Mouse (Mus musculus) olfactory bulb, adult 2 months (tissue): ENCODE measurements around the gene Npnt. TPM values are rescaled to one million over a fixed set of nuclear protein-coding genes. Genes with fewer than 3 reads are reported as not detected.

Source experiments
- H3K27ac ChIP-seq: fragments of 200-500 bp; 2 replicates; pipeline ENCODE4 v1.5.1; 2012; ENCODE audit warnings: low read depth, low read length; ENCODE audit not compliant: insufficient read depth
- H3K4me1 ChIP-seq: fragments of 200-500 bp; 2 replicates; pipeline ENCODE4 v1.6.1; 2012; ENCODE audit warnings: low read length; ENCODE audit not compliant: control insufficient read depth, insufficient read depth
- H3K4me3 ChIP-seq: fragments of 200-500 bp; 2 replicates; pipeline ENCODE4 v1.5.1; 2012; ENCODE audit warnings: mild to moderate bottlenecking, low read depth, low read length, moderate library complexity; ENCODE audit not compliant: insufficient read depth
- CTCF ChIP-seq: fragments of 200-500 bp; IDR thresholded peaks from 2 replicates; pipeline ENCODE4 v1.5.1; 2012; ENCODE audit warnings: low read depth, mild to moderate bottlenecking, low read length, moderate library complexity; ENCODE audit not compliant: insufficient read depth
- POLR2A ChIP-seq: fragments of 200-500 bp; IDR thresholded peaks from 2 replicates; pipeline ENCODE4 v1.6.1; 2012; ENCODE audit warnings: mild to moderate bottlenecking, low read depth, low read length, moderate library complexity; ENCODE audit not compliant: insufficient read depth
- WGBS: fragments of 180-500 bp; shearing (Covaris S2); methylation state at CpG from one replicate; pipeline ENCODE4 v1.1.7; 2018; 5-methylcytosine and 5-hydroxymethylcytosine counted together
- polyA plus RNA-seq: library from polyadenylated mRNA; stranded (reverse); fragments of >200 nt; gene quantifications from 2 replicates; pipeline ENCODE4 v1.2.4, GENCODE M21; 2012; ENCODE audit warnings: low replicate concordance; ENCODE audit not compliant: missing spikeins, insufficient read depth, insufficient read length

The Npnt gene
- polyA plus RNA-seq, 1 experiment: not detected

DNA sequence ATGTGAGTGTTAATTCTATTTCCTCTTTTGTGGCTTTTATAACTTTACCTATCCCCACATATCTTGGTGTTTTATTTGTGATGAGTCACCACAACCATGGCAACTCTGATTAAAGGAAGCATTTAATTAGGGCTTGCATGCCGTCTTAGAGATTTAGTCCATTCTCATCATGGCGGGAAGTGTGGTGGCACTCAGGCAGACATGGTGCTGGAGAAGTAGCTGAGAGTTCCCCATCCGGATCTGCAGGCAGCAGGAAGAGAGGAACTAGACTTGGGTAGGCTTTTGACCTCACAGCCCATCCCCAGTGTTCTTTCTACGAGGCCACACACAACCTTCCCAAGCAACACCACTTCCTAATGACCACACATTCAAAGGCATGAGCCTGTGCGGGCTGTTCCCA, 16.2 kb upstream of the Npnt start:
- TF ChIP-seq CTCF (no peak), POLR2A (no peak)
- 59% methylated on average over 5 of the region's 5 CpGs for WGBS
- Histone ChIP-seq H3K4me3 (no peak overlapping the region), H3K4me1 (no peaks in the 10 kb centered on the region), H3K27ac (no peak overlapping the region)

DNA sequence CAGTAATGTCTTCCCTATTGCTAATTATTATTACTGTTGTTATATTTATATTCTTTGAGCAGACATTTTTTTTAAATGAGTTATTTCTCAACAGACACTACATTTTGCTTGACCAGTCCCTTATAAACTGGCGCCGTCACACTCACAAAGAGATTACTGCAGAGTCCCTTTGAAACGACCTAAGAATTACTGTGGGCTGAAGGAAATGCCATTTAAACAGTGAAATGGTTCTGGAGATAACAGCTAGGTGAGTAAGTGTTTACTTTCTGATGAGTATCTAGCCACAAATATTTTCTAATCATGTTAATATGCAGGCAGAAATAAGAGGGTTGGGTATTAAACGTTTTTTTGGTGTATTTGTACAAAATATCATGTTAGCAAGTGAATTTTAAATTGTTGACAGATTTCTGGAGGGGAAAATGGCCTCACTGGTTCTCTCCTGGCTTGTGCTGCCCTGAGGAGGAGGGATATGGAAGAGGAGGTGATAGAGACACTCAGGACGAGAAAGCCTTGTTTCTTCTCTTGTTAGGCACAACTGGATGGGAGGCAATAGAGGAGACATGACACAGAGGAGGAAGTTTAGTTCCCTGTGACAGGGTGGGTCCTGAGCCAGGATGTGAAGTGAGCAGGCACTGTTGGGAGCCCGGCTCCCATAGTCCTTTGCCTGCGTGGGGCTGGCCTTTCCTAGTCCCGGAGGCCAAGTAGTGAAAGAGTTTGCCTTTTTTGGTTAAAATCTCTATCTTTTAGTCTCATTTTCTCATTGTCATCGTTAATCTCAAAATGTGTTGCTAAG, 14.8 kb upstream of the Npnt start:
- no peak for TF ChIP-seq POLR2A
- no peak for TF ChIP-seq CTCF
- no peak overlapping the region for H3K27ac ChIP-seq
- H3K4me1 ChIP-seq: no peaks in the 10 kb centered on the region
- H3K4me3 ChIP-seq: no peak overlapping the region
- WGBS: 78% methylated on average over 9 of the region's 9 CpGs

DNA sequence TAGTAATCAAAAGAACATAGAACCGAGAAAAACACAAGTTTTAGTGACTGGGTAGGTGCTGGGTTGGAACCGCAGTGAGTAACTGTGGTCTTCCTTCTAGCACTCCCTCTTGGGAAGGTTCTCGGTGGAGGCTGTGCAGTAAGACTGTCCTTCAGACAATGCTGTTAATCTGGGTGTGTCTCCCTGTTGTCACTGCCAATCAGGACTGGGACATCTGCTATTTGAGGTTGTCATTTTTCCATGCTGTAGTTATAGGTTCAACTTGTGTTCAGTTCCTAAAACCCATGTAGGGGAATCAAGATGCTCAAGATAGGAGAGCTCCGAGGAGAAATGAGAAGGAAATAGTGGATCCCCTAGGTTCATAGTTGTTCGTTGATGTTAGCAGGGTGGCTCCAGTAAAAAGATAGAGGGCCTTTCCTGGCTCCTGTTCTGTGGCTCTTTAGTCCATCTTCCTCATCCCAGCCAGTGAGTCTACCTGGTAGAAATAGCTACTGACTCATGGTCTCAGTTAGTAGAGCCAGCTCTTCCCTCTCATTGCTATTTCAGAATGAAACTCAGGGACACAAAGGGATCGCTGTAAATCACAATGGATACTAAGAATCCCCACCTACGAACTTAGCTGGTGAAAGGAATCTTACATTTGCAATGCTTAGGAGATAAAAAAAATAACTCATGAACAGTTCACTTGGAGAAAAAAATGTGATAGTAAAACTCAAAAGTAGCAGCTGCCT, 12.7 kb upstream of the Npnt start:
- no peak for TF ChIP-seq POLR2A
- TF ChIP-seq CTCF: no peak
- Histone ChIP-seq H3K27ac (no peak overlapping the region), H3K4me1 (no peaks in the 10 kb centered on the region), H3K4me3 (no peak overlapping the region)
- WGBS: 88% methylated on average over 7 of the region's 7 CpGs

DNA sequence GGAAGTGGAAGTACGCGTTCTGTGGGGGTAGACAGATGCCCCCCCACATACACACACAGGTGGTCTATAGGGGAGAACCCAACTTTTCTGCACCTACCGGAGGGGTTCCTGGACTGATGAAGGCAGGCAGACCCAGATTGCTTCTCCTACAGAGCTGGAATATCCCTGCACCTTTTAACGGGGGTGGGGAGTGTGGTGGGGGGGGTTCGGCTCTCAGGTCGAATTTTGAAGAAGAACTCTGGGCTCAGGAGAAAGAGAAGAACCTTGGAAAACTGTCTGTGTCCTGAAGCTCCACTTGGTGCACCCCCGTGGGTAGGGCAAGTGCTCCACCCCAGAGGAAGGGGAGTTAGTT, 414 bp upstream of the Npnt start:
- H3K27ac ChIP-seq: no peak overlapping the region
- peak overlapping the region; percentile 62 for H3K4me3 ChIP-seq
- no peak for TF ChIP-seq POLR2A
- no peak for TF ChIP-seq CTCF
- 13% methylated on average over 7 of the region's 7 CpGs for WGBS
- H3K4me1 ChIP-seq: peaks cover 12% of the 10 kb centered on the region

DNA sequence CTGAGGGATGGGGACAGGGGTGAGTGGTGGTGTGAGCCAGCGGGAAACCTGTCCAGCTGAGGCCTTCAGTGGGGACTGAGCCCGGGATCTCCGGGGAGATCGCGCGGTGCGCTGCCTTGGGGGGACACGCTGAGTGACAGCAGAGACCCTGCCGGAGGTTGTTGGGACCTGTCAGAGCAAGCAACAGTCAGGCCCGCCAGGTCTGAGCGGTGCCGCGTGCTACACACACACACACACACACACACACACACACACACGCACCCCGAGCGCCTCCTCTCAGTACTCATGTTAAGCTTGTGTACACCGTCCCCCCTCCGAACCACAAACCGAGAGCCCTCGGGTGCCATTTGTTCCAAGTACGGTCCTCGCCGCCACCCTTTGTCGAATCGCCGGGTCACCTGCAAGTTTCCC, 706 bp downstream of the Npnt start:
- Histone ChIP-seq H3K27ac (no peak overlapping the region), H3K4me1 (peaks cover 12% of the 10 kb centered on the region), H3K4me3 (peak overlapping the region; percentile 62)
- 2% methylated on average over 26 of the region's 26 CpGs for WGBS
- TF ChIP-seq CTCF: no peak
- no peak for TF ChIP-seq POLR2A

DNA sequence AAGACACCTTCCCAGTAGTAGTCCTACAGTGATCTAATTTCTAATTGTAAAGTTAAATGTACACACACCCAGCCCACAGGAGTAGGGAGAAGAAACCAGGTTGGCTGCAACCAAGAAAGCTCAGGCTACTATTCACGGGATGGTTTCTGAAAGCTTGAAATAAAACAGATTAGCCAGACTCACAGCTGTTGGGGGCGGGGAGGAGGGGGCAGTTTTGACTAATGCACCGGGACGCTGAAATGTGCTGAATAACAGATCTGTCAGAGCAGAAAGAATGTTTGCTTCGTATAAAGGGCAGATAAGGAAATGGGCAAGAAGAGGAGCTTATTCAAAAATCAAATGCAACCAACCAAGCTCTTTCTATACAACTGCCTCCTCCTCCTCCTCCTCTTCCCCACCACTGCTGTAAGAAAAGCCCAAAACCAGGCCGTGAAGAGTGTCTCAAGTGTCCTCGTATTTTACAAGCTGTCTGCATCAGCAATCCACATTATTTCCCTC, 1.7 kb downstream of the Npnt start:
- Histone ChIP-seq H3K4me3 (no peak overlapping the region), H3K4me1 (peaks cover 12% of the 10 kb centered on the region), H3K27ac (no peak overlapping the region)
- TF ChIP-seq POLR2A (no peak), CTCF (no peak)
- 25% methylated on average over 7 of the region's 7 CpGs for WGBS

DNA sequence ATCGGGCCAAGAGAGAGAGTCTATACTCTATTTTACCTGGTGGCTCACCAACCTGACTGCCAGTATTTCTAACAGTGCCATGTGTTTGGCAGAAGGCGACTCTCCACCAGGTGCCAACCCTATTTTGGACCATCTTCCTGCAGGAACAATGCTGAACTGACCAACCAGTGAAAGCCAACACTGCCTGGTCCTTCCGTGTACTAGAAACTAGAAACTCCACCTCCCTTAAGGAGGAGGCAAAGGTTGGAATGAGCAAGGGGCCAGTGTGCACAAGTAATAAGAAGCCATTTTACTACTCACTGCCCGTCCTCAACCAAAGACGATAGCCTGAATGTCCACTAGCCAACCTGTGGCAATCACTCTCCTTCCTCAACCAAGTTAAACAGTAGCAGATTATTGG, 4.0 kb downstream of the Npnt start:
- no peak for TF ChIP-seq CTCF
- TF ChIP-seq POLR2A: no peak
- WGBS: 97% methylated on average over 5 of the region's 5 CpGs
- H3K27ac ChIP-seq: no peak overlapping the region

DNA sequence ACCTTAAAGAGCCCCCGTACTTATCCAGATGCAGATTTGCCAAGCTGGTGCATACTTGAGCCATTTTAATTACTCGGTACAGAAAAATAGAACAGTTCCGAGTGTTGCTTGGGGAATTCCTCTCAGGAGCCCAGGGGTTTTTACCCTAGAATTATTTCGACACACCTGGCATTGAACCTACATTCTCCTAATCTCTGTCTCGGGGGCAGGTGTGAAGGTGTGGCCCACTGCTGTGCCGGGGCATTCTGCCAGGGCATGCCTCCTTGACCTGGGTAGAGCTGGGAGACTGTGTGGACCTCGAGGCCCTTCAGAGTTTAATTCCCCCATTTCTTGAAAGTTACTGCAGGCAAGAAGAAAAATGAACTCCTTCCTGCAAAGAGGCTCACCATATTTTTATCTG, 4.4 kb downstream of the Npnt start:
- TF ChIP-seq POLR2A (no peak), CTCF (no peak)
- Histone ChIP-seq H3K27ac (no peak overlapping the region), H3K4me1 (peaks cover 12% of the 10 kb centered on the region), H3K4me3 (no peak overlapping the region)
- 87% methylated on average over 7 of the region's 7 CpGs for WGBS

More for the DNA sequence above, 4.0 kb downstream of the Npnt start:
- no peak overlapping the region for H3K4me3 ChIP-seq
- peaks cover 12% of the 10 kb centered on the region for H3K4me1 ChIP-seq

DNA sequence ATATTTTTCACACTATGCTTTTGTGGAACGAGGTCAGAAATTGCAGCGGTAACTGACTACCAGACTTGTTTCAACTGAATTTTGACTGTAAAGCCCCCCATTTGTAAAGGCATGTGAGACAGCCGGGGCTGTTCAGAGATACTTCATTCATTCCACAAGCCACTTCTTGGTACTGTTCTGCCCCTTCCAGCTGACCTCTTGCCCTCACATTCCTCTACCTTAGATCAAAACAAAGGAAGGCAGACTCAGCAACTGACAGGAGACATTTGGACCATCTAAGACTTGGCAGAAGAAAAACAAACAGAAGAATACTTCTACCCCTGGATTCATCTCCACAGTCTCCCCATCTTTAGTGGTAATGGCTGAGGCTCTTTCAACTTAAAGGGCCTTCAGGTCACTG, 5.5 kb downstream of the Npnt start:
- TF ChIP-seq POLR2A (no peak), CTCF (no peak)
- Histone ChIP-seq H3K4me3 (no peak overlapping the region), H3K4me1 (peaks cover 8% of the 10 kb centered on the region), H3K27ac (no peak overlapping the region)
- WGBS: 89% methylated on average over 3 of the region's 3 CpGs
